Mouse (Mus musculus): ENCODE measurements around the gene Ang5.
A peak's percentile ranks its signal among the peaks of the same experiment; 100 is the strongest.
"Not testable (repeated sequence)": the region's sequence is repeated elsewhere in the genome, so short reads cannot be mapped to it uniquely, and the experiment has no call there.

- peak; percentile 7; the same call in 1 of the 2 replicates for TF ChIP-seq CTCF (IDR thresholded peaks at IDR 0.05; ENCODE audit: low read depth, low read length)
- not testable (repeated sequence) for TF ChIP-seq GATA1 (IDR thresholded peaks at IDR 0.05; ENCODE audit: borderline replicate concordance, low read length); GATA2 (IDR thresholded peaks at IDR 0.05; ENCODE audit: borderline replicate concordance, low read depth, low read length); TAL1 (conservative IDR thresholded peaks at IDR 0.05; ENCODE audit: low read depth, low read length)
Measured at GRCm38 (mm10) chr14:43924688-43925403, 32.0 kb upstream of the Ang5 start, which contains the start of gene Gm8113.

Measured in G1E (cell line).